Mouse (Mus musculus) heart, postnatal 25 days (tissue): ENCODE measurements around the gene Itpr1. TPM values are rescaled to one million over a fixed set of nuclear protein-coding genes. Genes with fewer than 3 reads are reported as not detected.

Source experiments
- DNase-seq: peaks from one replicate; pipeline ENCODE4 v3.0.0; 2022; ENCODE audit warnings: low spot score
- intact Hi-C: fragments of 180-260 bp; cut with DNase I; formaldehyde crosslinking; loops from one replicate; pipeline ENCODE4 v1.15.1; 2025
- microRNA-seq: library from miRNA; unstranded; fragments of <30 nt; microRNA quantifications from one replicate; pipeline ENCODE4 v1.2.0, GENCODE M21; 2022
- total RNA-seq, 2 experiments: library from RNA; stranded (reverse); gene quantifications; 2 replicates each; pipeline ENCODE4 v1.2.3; 2021

Itpr1 gene
- total RNA-seq, 2 experiments from 2014 or later, result 44.1 to 44.2 TPM

GRCm38 (mm10) chr6:108592227-108592626, 379.3 kb downstream of the Itpr1 start:
- intact Hi-C loops, result no loop called here
- DNase-seq, result no peak

GRCm38 (mm10) chr6:108592636-108593035, 379.7 kb downstream of the Itpr1 start:
- no peak for DNase-seq
- intact Hi-C loops, result no loop called here

- intact Hi-C loops, result no loop called here
- DNase-seq, result no peak
Measured at GRCm38 (mm10) chr6:108594171-108594841, 381.4 kb downstream of the Itpr1 start.

GRCm38 (mm10) chr6:108598691-108599090, 385.8 kb downstream of the Itpr1 start:
- intact Hi-C loops, result no loop called here
- no peak for DNase-seq

- intact Hi-C loops, result no loop called here
- DNase-seq, result no peak
Measured at GRCm38 (mm10) chr6:108599317-108599716, 386.4 kb downstream of the Itpr1 start.

Small RNA genes within 50 kb of the gene (microRNA-seq; reads per million reads assigned to microRNA genes)
- gene Mir7661, result not detected

Other genes starting within 250 kb of the Itpr1 start
- 1 to 10 TPM; 3.0 to 3.7 TPM for gene Setmar, start 148.1 kb upstream of the Itpr1 start, total RNA-seq
- 10 to 100 TPM; 11.2 to 12.4 TPM for gene Sumf1, start 27.5 kb upstream of the Itpr1 start, total RNA-seq